Mouse (Mus musculus) bone marrow macrophage, adult 2 months (primary cell): Measurements from ENCODE around the gene Gm4131. TPM values are rescaled to one million over a fixed set of nuclear protein-coding genes. Genes with fewer than 3 reads are reported as not detected.
A peak's percentile ranks its signal among the peaks of the same experiment; 100 is the strongest.

Source experiments
- H3K27ac ChIP-seq: 2 replicates; pipeline ENCODE4 v1.5.1; 2012; ENCODE audit warnings: low read depth, low read length; ENCODE audit not compliant: insufficient read depth
- H3K4me1 ChIP-seq: 2 replicates; pipeline ENCODE4 v1.6.1; 2012; ENCODE audit warnings: low read length; ENCODE audit not compliant: control insufficient read depth, insufficient read depth
- H3K4me3 ChIP-seq: 2 replicates; pipeline ENCODE4 v1.5.1; 2012; ENCODE audit warnings: mild to moderate bottlenecking, low read length, moderate library complexity; ENCODE audit not compliant: insufficient read depth
- CTCF ChIP-seq: IDR thresholded peaks from 2 replicates; pipeline ENCODE4 v1.5.1; 2012; ENCODE audit warnings: low read depth, mild to moderate bottlenecking, low read length, moderate library complexity
- POLR2A ChIP-seq: IDR thresholded peaks from 2 replicates; pipeline ENCODE4 v1.6.1; 2012; ENCODE audit warnings: mild to moderate bottlenecking, low read depth, low read length, borderline replicate concordance
- polyA plus RNA-seq: library from polyadenylated mRNA; stranded (reverse); fragments of >200 nt; gene quantifications from 2 replicates; pipeline ENCODE4 v1.2.4, GENCODE M21; 2012; ENCODE audit not compliant: missing spikeins, insufficient read depth, insufficient read length

Gm4131 gene
- polyA plus RNA-seq, 1 experiment = not detected

DNA sequence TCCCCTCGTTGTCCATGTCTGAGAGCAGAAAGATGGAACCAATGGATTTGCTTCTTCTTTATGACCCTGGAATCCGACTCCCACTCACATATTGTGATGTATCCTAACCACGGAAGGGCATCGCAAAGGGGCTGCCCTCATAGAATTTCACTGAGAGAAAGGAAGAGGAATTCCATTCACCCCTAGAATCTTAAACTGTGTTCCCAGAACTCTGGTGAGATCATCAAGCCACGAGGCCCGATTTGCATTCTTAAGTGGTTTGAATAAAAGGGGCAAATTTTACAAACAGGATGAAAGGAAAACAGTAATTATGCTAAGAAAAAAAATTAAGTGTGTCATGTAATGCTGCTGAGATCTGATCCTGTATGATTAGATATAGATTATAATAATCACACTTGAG is 8.2 kb upstream of the Gm4131 start:
- TF ChIP-seq CTCF = no peak
- TF ChIP-seq POLR2A = no peak
- no peaks in the 10 kb centered on the region for H3K4me1 ChIP-seq
- H3K4me3 ChIP-seq = no peak overlapping the region
- H3K27ac ChIP-seq = no peak overlapping the region

DNA sequence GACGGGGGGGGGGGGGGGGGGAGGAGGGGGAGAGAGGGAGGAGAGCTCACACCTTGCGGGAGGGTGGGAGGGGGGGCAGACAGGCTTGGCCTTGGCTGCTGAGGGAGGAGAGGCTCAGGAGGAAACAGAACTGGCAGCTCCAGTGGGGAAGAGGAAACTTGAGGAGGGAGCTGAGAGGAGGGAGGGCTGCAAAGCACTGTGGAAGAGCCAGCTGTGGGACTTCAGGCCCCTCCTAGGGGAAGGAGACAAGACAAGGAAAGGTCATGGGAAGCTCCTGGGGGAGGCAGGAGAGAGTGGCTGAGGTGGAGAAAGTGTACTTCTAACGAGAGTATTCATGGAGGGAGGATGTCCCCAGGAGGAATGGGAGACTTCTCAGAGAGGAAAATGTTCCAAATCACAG is 6.7 kb upstream of the Gm4131 start:
- Histone ChIP-seq H3K4me3 (no peak overlapping the region), H3K27ac (no peak overlapping the region), H3K4me1 (no peaks in the 10 kb centered on the region)
- TF ChIP-seq CTCF (no peak), POLR2A (no peak)

DNA sequence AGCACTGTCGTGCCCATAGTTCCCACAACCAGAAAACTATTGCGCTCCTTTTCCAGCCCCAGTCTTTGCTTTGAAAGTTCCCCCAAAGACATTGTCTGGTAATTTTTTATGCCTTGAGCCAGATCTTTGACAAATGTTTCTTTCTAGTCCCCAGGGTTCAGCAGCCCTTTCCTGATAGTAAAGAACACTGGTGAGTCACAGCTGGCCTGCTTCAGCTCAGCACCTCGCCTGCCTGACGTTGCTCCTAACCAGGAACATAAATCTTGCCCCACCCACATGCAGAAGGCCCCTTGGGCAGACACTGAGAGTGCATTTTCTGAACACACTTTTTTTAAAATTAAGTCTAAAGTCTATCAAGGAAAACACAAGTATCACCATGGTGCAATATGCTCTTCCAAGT is 3.6 kb upstream of the Gm4131 start:
- TF ChIP-seq CTCF (no peak), POLR2A (no peak)
- no peak overlapping the region for H3K27ac ChIP-seq
- no peak overlapping the region for H3K4me3 ChIP-seq
- H3K4me1 ChIP-seq = no peaks in the 10 kb centered on the region

DNA sequence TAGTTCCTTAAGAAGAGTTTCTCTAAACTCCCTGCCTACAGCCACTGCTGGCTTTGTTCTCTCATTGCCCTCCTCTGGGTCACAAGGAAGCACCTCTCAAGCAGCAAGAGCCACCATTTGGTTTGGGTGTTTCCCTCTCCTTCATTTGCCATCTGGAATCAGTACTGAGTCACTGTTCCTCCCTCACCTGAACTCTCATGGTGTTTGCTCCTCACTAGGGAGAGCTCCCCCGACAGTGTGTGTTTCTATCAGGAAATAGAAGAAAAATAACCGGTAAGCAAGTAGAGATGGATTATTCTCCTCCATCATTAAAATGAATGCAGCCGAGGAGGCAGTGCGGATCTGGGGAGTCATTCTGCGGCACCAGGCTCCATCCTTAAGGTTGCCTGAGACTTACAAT is 2.7 kb upstream of the Gm4131 start:
- no peak for TF ChIP-seq CTCF
- H3K27ac ChIP-seq = no peak overlapping the region
- no peak overlapping the region for H3K4me3 ChIP-seq
- H3K4me1 ChIP-seq = no peaks in the 10 kb centered on the region

DNA sequence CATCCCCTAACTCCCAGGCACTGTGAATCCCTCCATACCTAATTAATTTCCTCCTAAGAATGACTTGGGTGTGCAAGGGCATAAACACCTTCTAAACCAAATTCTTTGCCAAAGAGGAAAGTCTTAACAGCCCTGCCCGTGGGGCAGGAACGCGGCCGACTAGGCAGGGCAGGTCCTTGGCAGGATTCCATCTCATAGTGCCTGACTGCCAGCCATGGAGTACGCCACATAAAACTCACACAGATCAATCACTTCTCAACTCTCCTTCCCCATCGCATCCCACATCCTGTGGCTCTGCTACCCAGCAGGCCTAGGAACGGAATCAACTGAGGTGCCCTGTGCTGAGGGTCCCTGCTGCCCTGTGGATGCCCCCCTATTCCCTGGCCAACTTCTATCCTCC is 3.0 kb downstream of the Gm4131 start:
- H3K27ac ChIP-seq = no peak overlapping the region
- no peak overlapping the region for H3K4me3 ChIP-seq
- no peaks in the 10 kb centered on the region for H3K4me1 ChIP-seq
- TF ChIP-seq CTCF (no peak), POLR2A (no peak)

GRCm38 (mm10) chr14:62561875-62562748 is 4.6 kb downstream of the Gm4131 start:
- TF ChIP-seq CTCF (no peak), POLR2A (no peak)
- no peak overlapping the region for H3K4me3 ChIP-seq
- no peaks in the 10 kb centered on the region for H3K4me1 ChIP-seq
- H3K27ac ChIP-seq = no peak overlapping the region

DNA sequence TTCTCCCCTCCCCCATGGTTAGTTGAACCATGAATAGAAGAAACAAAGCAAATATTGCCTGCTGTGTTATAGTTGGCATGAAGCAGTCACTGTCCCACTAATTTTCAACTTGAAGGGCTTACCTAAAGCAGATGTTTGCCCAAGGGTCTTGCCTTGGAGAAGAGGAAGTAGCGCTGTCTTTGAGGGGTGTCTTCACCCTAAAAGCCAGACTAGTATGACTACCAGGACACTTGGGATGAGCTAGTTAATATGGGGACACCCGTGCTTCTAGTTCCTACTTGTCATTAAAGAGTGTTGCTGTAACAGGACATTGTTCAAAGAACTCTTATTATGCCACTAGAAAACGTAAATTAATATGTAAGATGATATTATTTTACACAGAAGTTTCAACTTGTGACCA is 9.6 kb downstream of the Gm4131 start:
- no peak overlapping the region for H3K4me3 ChIP-seq
- TF ChIP-seq CTCF (no peak), POLR2A (no peak)

GRCm38 (mm10) chr14:62555840-62556810 is 10.6 kb downstream of the Gm4131 start:
- no peak overlapping the region for H3K27ac ChIP-seq
- H3K4me3 ChIP-seq = peak overlapping the region; percentile 53
- TF ChIP-seq POLR2A = no peak
- no peak for TF ChIP-seq CTCF
- no peaks in the 10 kb centered on the region for H3K4me1 ChIP-seq

More for the DNA sequence above, 9.6 kb downstream of the Gm4131 start:
- Histone ChIP-seq H3K27ac (no peak overlapping the region), H3K4me1 (no peaks in the 10 kb centered on the region)

GRCm38 (mm10) chr14:62555309-62555829 is 11.4 kb downstream of the Gm4131 start, which contains the start of gene Fam124a:
Gene Fam124a (plus strand): TSS chr14:62555737.
- no peaks in the 10 kb centered on the region for H3K4me1 ChIP-seq
- no peak within 1 kb of the TSS for H3K27ac ChIP-seq
- TF ChIP-seq CTCF (peak; percentile 26; the same call in 1 of the 2 replicates), POLR2A (no peak)
- H3K4me3 ChIP-seq = peak within 1 kb of the TSS; percentile 53

DNA sequence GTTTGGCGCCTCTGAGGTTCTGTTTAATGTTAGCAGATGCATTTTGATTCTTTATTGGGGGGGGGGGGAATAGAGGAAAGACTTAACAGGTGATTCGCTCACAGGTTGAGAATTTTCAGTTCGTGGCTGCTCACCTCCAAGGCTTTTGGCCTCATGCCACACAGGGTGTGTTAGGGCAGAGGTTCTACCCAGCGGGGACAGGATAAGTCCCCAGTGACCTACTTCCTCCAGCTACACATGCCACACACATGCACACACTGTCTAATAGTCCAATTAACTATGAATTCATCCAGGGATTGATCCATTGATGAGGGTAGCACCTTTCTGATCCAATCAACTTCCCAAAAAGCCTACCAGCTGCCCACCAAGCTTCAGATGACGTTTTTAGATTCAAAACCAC is 12.9 kb downstream of the Gm4131 start:
- TF ChIP-seq POLR2A = no peak
- no peak for TF ChIP-seq CTCF
- Histone ChIP-seq H3K4me1 (no peaks in the 10 kb centered on the region), H3K27ac (no peak overlapping the region), H3K4me3 (no peak overlapping the region)
